Mouse (Mus musculus): ENCODE measurements at regions not wholly inside any gene's neighbourhood (a gene's known extent, or its start where the extent isn't known, plus 50 kb on each side); places are given as distances from the start of the nearest gene placed in this dataset.

DNA sequence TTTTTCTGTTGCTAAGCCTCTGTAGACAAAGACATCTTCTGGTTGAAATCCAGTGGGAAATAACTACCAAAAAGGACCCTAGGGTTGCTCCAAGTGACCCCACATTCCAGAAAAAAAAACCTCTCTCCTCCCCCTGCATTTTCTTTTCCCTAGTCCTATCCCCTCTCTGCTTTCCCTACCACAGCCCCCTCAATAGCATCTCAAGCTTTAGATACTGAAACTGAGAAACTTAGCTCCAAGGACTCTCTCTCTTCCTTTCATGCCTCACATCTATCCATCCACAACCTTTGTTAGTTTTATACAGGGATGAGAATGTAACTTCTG lies 207.5 kb upstream of the Ercc4 start:
- in situ Hi-C loops (cut with MboI, MseI) = no loop called here

GRCm38 (mm10) chr16:12903161-12903560 lies 206.3 kb upstream of the Ercc4 start:
- in situ Hi-C loops (cut with MboI, MseI) = no loop called here

- in situ Hi-C loops (cut with MboI, MseI) = no loop called here
These were observed 204.5 kb upstream of the Ercc4 start for GRCm38 (mm10) chr16:12904937-12905336.

GRCm38 (mm10) chr16:12924668-12925067 lies 184.8 kb upstream of the Ercc4 start:
- in situ Hi-C loops (cut with MboI, MseI) = no loop called here

- in situ Hi-C loops (cut with MboI, MseI) = no loop called here
These were observed 183.6 kb upstream of the Ercc4 start for GRCm38 (mm10) chr16:12925931-12926330.

- in situ Hi-C loops (cut with MboI, MseI) = no loop called here
These were observed 178.4 kb upstream of the Ercc4 start for GRCm38 (mm10) chr16:12931111-12931510.

DNA sequence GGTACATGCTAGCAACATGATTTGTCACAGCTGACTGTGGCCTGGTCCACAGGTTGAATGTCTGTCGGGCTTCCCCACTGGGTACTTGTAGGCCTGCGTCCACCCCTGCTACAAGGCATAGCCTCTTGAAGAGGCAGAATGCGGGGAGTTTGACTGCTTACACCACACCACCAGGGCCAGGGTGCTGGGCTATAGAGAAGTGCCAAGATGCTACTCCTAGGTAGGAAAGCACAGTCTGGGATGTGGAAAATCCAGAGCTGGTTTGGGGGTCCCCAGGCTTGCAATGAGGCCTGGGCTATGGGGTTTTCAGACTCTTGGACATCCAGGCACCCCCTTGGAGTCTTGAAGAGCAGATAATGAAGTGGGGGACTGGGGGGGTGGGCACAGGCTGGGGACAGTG lies 176.5 kb upstream of the Ercc4 start:
- in situ Hi-C loops (cut with MboI, MseI) = no loop called here

DNA sequence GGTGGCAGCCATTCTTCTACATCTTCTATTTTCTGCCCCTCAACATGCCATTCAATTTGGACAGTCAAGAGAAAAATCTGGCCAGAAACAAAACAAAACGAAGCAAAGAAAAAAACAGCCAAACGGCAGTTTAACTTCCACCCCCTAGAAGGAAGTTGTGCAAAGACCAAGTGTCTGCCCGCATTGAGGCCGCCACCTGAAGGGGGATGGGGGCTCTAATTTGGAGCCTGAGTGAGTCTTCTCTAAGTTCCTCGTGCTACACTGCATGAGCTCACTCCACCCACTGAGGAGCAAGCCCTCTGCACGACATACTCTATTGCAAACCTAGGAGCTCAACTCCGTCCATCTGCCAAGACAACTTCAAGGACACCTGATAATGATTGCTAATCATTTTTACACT lies 174.9 kb upstream of the Ercc4 start:
- in situ Hi-C loops (cut with MboI, MseI) = no loop called here

DNA sequence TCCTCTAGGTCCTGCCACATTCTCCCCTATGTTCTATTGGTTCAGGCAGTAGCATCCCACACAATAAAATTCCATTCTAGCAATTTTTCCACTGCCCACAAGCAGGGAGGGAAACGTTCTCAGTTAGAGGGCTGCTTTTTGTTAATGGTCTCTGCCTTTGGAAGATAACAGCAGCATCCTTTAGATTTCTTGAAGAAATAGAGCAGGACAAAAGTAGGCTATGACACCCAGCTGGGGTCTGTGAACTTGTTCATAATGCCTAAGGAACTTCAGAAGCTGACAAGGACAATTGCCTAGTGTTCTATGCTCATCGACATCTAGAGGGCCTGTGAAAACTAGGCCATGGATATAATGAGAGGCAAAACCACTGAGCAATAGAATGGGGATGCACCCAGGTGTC lies 174.2 kb upstream of the Ercc4 start:
- in situ Hi-C loops (cut with MboI, MseI) = no loop called here

DNA sequence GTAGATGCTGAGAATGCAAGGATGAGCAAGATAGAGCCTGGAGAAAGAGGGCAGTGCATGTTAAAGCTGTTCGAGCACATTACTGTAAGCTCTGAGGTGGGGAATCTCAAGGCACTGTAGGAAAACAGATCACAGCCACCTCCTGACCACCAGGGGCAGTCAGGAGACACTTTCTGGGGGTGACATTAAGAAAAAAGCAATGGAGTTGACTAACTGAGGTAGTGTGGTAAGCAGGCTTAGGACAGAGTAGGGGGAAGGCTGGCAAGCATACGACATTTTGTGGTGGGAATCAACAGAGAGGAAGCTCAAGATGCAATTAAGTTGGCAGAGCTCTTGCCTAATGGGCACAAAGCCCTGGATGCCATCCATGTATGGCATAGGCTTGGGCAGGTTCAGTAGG lies 172.9 kb upstream of the Ercc4 start:
- in situ Hi-C loops (cut with MboI, MseI) = no loop called here

DNA sequence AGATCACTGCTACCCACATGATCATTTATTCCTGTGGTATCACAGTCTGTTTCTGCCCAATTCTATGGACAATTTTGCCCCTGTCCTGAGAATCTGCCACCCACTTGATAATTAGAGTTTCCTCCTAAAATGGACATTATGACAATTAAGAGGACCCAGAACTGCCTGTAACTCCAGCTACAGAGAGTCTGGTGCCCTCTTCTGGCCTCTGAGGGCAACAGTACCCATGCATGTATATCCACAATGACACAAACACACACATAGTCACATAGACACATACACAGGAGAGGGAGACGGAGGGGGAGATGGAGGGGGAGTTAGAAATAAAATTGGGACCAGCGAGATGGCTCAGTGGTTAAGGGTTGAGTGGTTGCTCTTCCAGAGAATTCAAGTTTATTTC lies 170.9 kb upstream of the Ercc4 start:
- in situ Hi-C loops (cut with MboI, MseI) = no loop called here

DNA sequence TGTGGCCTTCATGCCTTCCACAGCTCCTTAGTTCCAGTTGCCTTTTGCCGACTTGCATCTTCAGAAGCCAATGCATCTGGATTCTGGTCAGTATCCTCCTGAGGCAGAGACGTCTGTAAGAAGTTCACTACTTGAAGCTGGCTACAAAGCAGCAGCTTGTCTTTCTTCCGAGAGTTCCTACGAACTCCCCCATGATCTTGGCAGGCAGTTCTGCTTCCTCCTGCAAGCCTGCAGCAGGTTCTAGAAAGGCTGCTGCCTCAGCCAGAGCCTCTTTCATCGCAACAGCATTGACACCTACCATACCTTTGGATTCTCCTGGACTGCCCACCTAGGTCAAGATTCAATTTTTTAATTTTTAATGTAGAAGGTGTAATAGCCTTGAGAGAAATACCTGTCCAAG lies 158.3 kb upstream of the Ercc4 start:
- in situ Hi-C loops (cut with MboI, MseI) = no loop called here

- in situ Hi-C loops (cut with MboI, MseI) = no loop called here
These were observed 155.5 kb upstream of the Ercc4 start for GRCm38 (mm10) chr16:12954028-12954427.

DNA sequence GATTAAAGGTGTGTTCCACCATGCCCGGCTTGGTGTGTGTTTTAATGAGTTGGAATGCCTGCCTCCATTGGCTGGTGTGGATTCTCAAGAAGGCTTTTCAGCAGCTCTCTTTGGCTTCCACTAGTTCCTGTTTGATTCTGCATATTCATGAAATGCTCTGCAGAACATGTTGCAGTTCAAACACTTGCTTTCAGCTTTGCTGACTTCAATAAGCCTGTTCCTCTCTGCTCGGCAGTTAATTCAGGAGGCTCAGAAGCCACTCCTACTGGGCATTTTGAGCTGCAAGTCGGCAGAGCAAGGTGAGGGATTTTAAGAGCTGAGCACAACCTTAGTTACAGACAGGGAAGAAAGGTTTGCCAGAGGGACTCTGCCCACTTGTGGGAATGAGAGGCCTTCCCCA lies 153.1 kb upstream of the Ercc4 start:
- in situ Hi-C loops (cut with MboI, MseI) = no loop called here

- in situ Hi-C loops (cut with MboI, MseI) = no loop called here
These were observed 148.6 kb upstream of the Ercc4 start for GRCm38 (mm10) chr16:12960885-12961284.

GRCm38 (mm10) chr16:12982681-12983080 lies 126.8 kb upstream of the Ercc4 start:
- in situ Hi-C loops (cut with MboI, MseI) = no loop called here

DNA sequence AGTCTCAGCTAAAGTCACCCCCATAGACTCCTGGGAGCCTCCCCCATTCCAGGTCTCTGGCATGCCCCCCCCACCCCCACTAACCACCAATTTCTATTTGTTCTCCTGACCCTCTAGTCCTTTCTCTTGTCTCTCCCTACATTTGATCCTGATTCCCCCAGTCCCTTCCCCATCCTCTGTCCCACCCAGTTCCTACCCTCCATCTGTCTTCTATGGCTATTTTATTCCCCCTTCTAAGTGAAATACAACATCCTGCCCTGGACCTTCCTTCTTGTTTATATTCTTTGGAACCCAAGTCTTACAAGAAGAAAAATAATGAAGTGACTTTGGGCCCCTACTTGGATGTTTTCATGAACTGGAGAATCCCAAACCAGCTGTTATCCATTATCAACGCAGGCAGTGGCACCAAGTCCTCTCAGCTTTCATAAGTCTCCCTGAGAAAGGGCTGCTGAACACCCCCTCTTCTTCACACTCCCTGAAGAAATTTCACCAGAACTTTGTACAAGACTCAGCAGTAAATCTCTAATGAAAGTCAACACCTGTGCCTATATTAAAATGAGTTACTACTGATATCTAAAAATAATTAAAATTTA lies 108.1 kb upstream of the Ercc4 start:
- in situ Hi-C loops (cut with MboI, MseI) = no loop called here

GRCm38 (mm10) chr16:13012863-13013262 lies 96.6 kb upstream of the Ercc4 start:
- in situ Hi-C loops (cut with MboI, MseI) = no loop called here

- in situ Hi-C loops (cut with MboI, MseI) = no loop called here
These were observed 95.4 kb upstream of the Ercc4 start for GRCm38 (mm10) chr16:13013891-13014644.

DNA sequence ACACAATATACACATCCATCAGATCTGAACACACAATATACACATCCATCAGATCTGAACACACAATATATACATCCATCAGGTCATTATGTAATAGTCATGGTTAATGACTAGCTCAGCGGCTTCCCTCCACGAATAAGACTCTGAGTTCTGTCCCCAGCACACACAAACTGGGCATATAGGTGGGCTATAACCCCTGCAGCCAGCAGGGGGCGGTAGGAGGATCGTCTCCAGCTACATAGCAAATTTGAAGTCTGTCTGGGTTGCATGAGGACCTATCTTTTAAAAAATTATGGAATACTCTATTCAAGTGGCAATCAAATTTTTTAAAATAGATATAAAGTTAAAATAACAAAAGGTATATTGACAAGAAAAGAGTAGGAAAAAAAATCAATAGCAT lies 86.6 kb upstream of the Ercc4 start:
- in situ Hi-C loops (cut with MboI, MseI) = no loop called here

DNA sequence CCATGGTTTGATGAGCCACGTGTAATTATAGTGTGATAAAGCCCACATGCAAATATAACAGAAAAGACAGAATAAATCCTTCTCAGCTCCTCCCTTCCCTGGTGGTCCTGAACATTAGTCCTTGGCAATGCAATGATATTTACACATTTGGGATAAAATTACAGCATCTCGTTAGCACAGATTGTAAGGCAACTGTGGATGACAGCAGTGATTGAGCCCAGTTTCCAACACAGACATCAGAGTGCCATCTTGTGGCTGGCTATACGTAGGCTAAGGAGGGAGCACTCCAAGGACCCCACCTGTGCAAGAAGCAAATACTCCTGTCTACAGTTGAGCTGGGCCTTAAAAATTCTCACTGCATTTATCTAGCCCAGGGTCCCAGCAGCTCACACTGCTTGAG lies 84.1 kb upstream of the Ercc4 start:
- in situ Hi-C loops (cut with MboI, MseI) = no loop called here

GRCm38 (mm10) chr16:13034136-13034535 lies 75.3 kb upstream of the Ercc4 start:
- in situ Hi-C loops (cut with MboI, MseI) = no loop called here

GRCm38 (mm10) chr16:13036596-13036995 lies 72.9 kb upstream of the Ercc4 start:
- in situ Hi-C loops (cut with MboI, MseI) = no loop called here

All from T-helper 1 cell (primary cell).